Mouse (Mus musculus) ovary, adult 18-20 months (tissue): ENCODE measurements around the gene Sphkap.

Experiments used
- DNase-seq: peaks from one replicate; pipeline ENCODE4 v3.0.0; 2022; ENCODE audit warnings: low spot score, mixed read lengths

Sphkap gene

GRCm38 (mm10) chr1:83408021-83408464 lies at the start of gene Sphkap:
Gene Sphkap (minus strand): TSS chr1:83408200.
- peak; percentile 1 for DNase-seq

GRCm38 (mm10) chr1:83451291-83451690 lies 43.3 kb upstream of the Sphkap start:
- DNase-seq: no peak

GRCm38 (mm10) chr1:83440422-83440821 lies 32.4 kb upstream of the Sphkap start:
- DNase-seq: no peak

- DNase-seq: no peak
These were observed 25.9 kb upstream of the Sphkap start for GRCm38 (mm10) chr1:83433932-83434331.

- DNase-seq: no peak
These were observed 21.9 kb upstream of the Sphkap start for GRCm38 (mm10) chr1:83429866-83430265.

- no peak for DNase-seq
These were observed 384 bp downstream of the Sphkap start for GRCm38 (mm10) chr1:83407616-83408015.

- DNase-seq: no peak
These were observed 984 bp downstream of the Sphkap start for GRCm38 (mm10) chr1:83406882-83407549.

- DNase-seq: no peak
These were observed 6.9 kb downstream of the Sphkap start for GRCm38 (mm10) chr1:83401079-83401478.

- DNase-seq: no peak
These were observed 11.7 kb downstream of the Sphkap start for GRCm38 (mm10) chr1:83396284-83396683.

GRCm38 (mm10) chr1:83395559-83395958 lies 12.4 kb downstream of the Sphkap start:
- DNase-seq: no peak

GRCm38 (mm10) chr1:83389419-83389818 lies 18.6 kb downstream of the Sphkap start:
- no peak for DNase-seq

GRCm38 (mm10) chr1:83377404-83377803 lies 30.6 kb downstream of the Sphkap start:
- no peak for DNase-seq

- DNase-seq: no peak
These were observed 41.5 kb downstream of the Sphkap start for GRCm38 (mm10) chr1:83366456-83366855.

- DNase-seq: no peak
These were observed 45.8 kb downstream of the Sphkap start for GRCm38 (mm10) chr1:83362168-83362567.

GRCm38 (mm10) chr1:83346453-83346852 lies 61.5 kb downstream of the Sphkap start:
- no peak for DNase-seq

GRCm38 (mm10) chr1:83345572-83345971 lies 62.4 kb downstream of the Sphkap start:
- DNase-seq: no peak

- DNase-seq: no peak
These were observed 62.9 kb downstream of the Sphkap start for GRCm38 (mm10) chr1:83345069-83345468.

GRCm38 (mm10) chr1:83342726-83343250 lies 65.2 kb downstream of the Sphkap start:
- no peak for DNase-seq

GRCm38 (mm10) chr1:83339358-83339757 lies 68.6 kb downstream of the Sphkap start:
- no peak for DNase-seq

- no peak for DNase-seq
These were observed 91.1 kb downstream of the Sphkap start for GRCm38 (mm10) chr1:83316917-83317316.

- no peak for DNase-seq
These were observed 92.9 kb downstream of the Sphkap start for GRCm38 (mm10) chr1:83315146-83315545.

GRCm38 (mm10) chr1:83311607-83312295 lies 96.2 kb downstream of the Sphkap start:
- DNase-seq: no peak
